Mouse (Mus musculus): ENCODE results near the gene Trabd. TPM values are rescaled to one million over a fixed set of nuclear protein-coding genes. Genes with fewer than 3 reads are reported as not detected.

The Trabd gene
- total RNA-seq, 2 experiments from 2014 or later: 27.7 to 28.2 TPM

- no peak for DNase-seq
- intact Hi-C loops (cut with DNase I): loop anchor here (10.0 kb wide), 1 partner anchor 80 kb away; no protein-coding TSS in a partner anchor
Observed at GRCm38 (mm10) chr15:89124312-89124711, 49.4 kb downstream of the Trabd start.

GRCm38 (mm10) chr15:89125351-89125750 is 50.4 kb downstream of the Trabd start:
- no peak for DNase-seq
- intact Hi-C loops (cut with DNase I): loop anchor here (10.0 kb wide), 1 partner anchor 79 kb away; no protein-coding TSS in a partner anchor

GRCm38 (mm10) chr15:89126622-89127021 is 51.7 kb downstream of the Trabd start:
- DNase-seq: no peak
- intact Hi-C loops (cut with DNase I): loop anchor here (10.0 kb wide), 1 partner anchor 78 kb away; no protein-coding TSS in a partner anchor

- DNase-seq: no peak
- intact Hi-C loops (cut with DNase I): loop anchor here (10.0 kb wide), 1 partner anchor 77 kb away; no protein-coding TSS in a partner anchor
Observed at GRCm38 (mm10) chr15:89127364-89127940, 52.5 kb downstream of the Trabd start.

- peak; percentile 87 for DNase-seq
- intact Hi-C loops (cut with DNase I): loop anchor here (10.0 kb wide), 1 partner anchor 76 kb away; no protein-coding TSS in a partner anchor
Observed at GRCm38 (mm10) chr15:89128382-89129350, 53.7 kb downstream of the Trabd start, which contains the start of gene Hdac10. Gene Hdac10, minus strand, starts transcription at chr15:89128700.

- intact Hi-C loops (cut with DNase I): no loop called here
- no peak for DNase-seq
Observed at GRCm38 (mm10) chr15:89130245-89130644, 55.3 kb downstream of the Trabd start.

GRCm38 (mm10) chr15:89131316-89131715 is 56.4 kb downstream of the Trabd start:
- intact Hi-C loops (cut with DNase I): no loop called here
- no peak for DNase-seq

Other genes with a start within 250 kb of the Trabd start
- 10 to 100 TPM; 44.6 to 49.3 TPM for gene Pim3, start 212.9 kb upstream of the Trabd start, total RNA-seq (2021)
- 1 to 10 TPM; 1.3 to 1.7 TPM for gene Ttll8, start 120.7 kb upstream of the Trabd start, total RNA-seq (2021)
- 10 to 100 TPM; 51.6 to 56.9 TPM for gene Mlc1, start 96.1 kb upstream of the Trabd start, total RNA-seq (2021)
- gene Mov10l1, start 92.2 kb upstream of the Trabd start, total RNA-seq (2021): under 1 TPM; 0.12 to 0.30 TPM
- 10 to 100 TPM; 52.1 to 60.6 TPM for gene Panx2, start 15.4 kb upstream of the Trabd start, total RNA-seq (2021)
- 10 to 100 TPM; 24.6 to 25.7 TPM for gene Selenoo, start 14.0 kb downstream of the Trabd start, total RNA-seq (2021)
- 10 to 100 TPM; 36.9 to 42.1 TPM for gene Tubgcp6, start 48.0 kb downstream of the Trabd start, total RNA-seq (2021)
- 10 to 100 TPM; 40.0 to 42.8 TPM for gene Hdac10, start 53.6 kb downstream of the Trabd start, total RNA-seq (2021)
- gene Mapk12, start 65.6 kb downstream of the Trabd start, total RNA-seq (2021): 1 to 10 TPM; 4.1 to 5.0 TPM
- 10 to 100 TPM; 34.4 to 36.6 TPM for gene Mapk11, start 74.5 kb downstream of the Trabd start, total RNA-seq (2021)
- 100 to 1,000 TPM; 100 TPM for gene Plxnb2, start 105.7 kb downstream of the Trabd start, total RNA-seq (2021)
- 10 to 100 TPM; 46.6 to 49.4 TPM for gene Dennd6b, start 121.4 kb downstream of the Trabd start, total RNA-seq (2021)
- gene Ppp6r2, start 136.4 kb downstream of the Trabd start, total RNA-seq (2021): 100 to 1,000 TPM; 163 to 165 TPM
- gene Sbf1, start 240.2 kb downstream of the Trabd start, total RNA-seq (2021): 100 to 1,000 TPM; 192 to 235 TPM
- not detected for gene Adm2, start 247.6 kb downstream of the Trabd start, total RNA-seq (2021)